Mouse (Mus musculus): Measurements from ENCODE around the gene Myo16. TPM values are rescaled to one million over a fixed set of nuclear protein-coding genes. Genes with fewer than 3 reads are reported as not detected.

The Myo16 gene
- polyA plus RNA-seq, 1 experiment from 2014 or later: 0.34 TPM

- no peak for ATAC-seq (replicated peaks; ENCODE audit: extremely low read depth, insufficient read depth, low FRiP score)
- H3K27ac ChIP-seq (ENCODE audit: low read length): no peak overlapping the region
- no peaks in the 10 kb centered on the region for H3K36me3 ChIP-seq (ENCODE audit: control insufficient read depth, insufficient read depth)
- H3K9me3 ChIP-seq (replicated peaks; ENCODE audit: control insufficient read depth, low read length): no peaks in the 10 kb centered on the region
- H3K27me3 ChIP-seq (ENCODE audit: control insufficient read depth, insufficient read depth, low read length): no peaks in the 10 kb centered on the region
- 21% methylated on average over 3 of the region's 3 CpGs for WGBS
- no peaks in the 10 kb centered on the region for H3K4me1 ChIP-seq (ENCODE audit: control insufficient read depth, insufficient read depth, low read length)
- H3K4me3 ChIP-seq (ENCODE audit: low read length): no peak overlapping the region
- no peak overlapping the region for H3K9ac ChIP-seq (ENCODE audit: low read length)
- no peak overlapping the region for H3K4me2 ChIP-seq (ENCODE audit: low read depth, low read length)
Measured at GRCm38 (mm10) chr8:10243344-10243743, 89.6 kb downstream of the Myo16 start.

GRCm38 (mm10) chr8:10249156-10249555, 95.4 kb downstream of the Myo16 start:
- no peak overlapping the region for H3K27ac ChIP-seq (ENCODE audit: low read length)
- 6% methylated on average over 15 of the region's 15 CpGs for WGBS
- peaks cover 2% of the 10 kb centered on the region for H3K4me1 ChIP-seq (ENCODE audit: control insufficient read depth, insufficient read depth, low read length)
- peak overlapping the region; percentile 41 for H3K4me3 ChIP-seq (ENCODE audit: low read length)
- no peaks in the 10 kb centered on the region for H3K36me3 ChIP-seq (ENCODE audit: control insufficient read depth, insufficient read depth)
- no peaks in the 10 kb centered on the region for H3K9me3 ChIP-seq (replicated peaks; ENCODE audit: control insufficient read depth, low read length)
- no peak for ATAC-seq (replicated peaks; ENCODE audit: extremely low read depth, insufficient read depth, low FRiP score)
- H3K4me2 ChIP-seq (ENCODE audit: low read depth, low read length): peak overlapping the region; percentile 63
- no peak overlapping the region for H3K9ac ChIP-seq (ENCODE audit: low read length)
- H3K27me3 ChIP-seq (ENCODE audit: control insufficient read depth, insufficient read depth, low read length): 0 out of 2 replicates have a peak, but pooled peaks cover 4% of the 10 kb centered on the region

- Histone ChIP-seq H3K27ac (ENCODE audit: low read length) (no peak overlapping the region), H3K36me3 (ENCODE audit: control insufficient read depth, insufficient read depth) (no peaks in the 10 kb centered on the region), H3K9me3 (replicated peaks; ENCODE audit: control insufficient read depth, low read length) (no peaks in the 10 kb centered on the region), H3K9ac (ENCODE audit: low read length) (no peak overlapping the region), H3K4me2 (ENCODE audit: low read depth, low read length) (no peak overlapping the region), H3K4me1 (ENCODE audit: control insufficient read depth, insufficient read depth, low read length) (no peaks in the 10 kb centered on the region), H3K27me3 (ENCODE audit: control insufficient read depth, insufficient read depth, low read length) (no peaks in the 10 kb centered on the region), H3K4me3 (ENCODE audit: low read length) (no peak overlapping the region)
- 44% methylated on average over 2 of the region's 2 CpGs for WGBS
- ATAC-seq (replicated peaks; ENCODE audit: extremely low read depth, insufficient read depth, low FRiP score): no peak
Measured at GRCm38 (mm10) chr8:10255741-10256140, 102.0 kb downstream of the Myo16 start.

- Histone ChIP-seq H3K4me1 (ENCODE audit: control insufficient read depth, insufficient read depth, low read length) (no peaks in the 10 kb centered on the region), H3K9me3 (replicated peaks; ENCODE audit: control insufficient read depth, low read length) (no peaks in the 10 kb centered on the region), H3K4me2 (ENCODE audit: low read depth, low read length) (no peak overlapping the region), H3K4me3 (ENCODE audit: low read length) (no peak overlapping the region), H3K36me3 (ENCODE audit: control insufficient read depth, insufficient read depth) (no peaks in the 10 kb centered on the region), H3K27ac (ENCODE audit: low read length) (no peak overlapping the region), H3K27me3 (ENCODE audit: control insufficient read depth, insufficient read depth, low read length) (no peaks in the 10 kb centered on the region), H3K9ac (ENCODE audit: low read length) (no peak overlapping the region)
- ATAC-seq (replicated peaks; ENCODE audit: extremely low read depth, insufficient read depth, low FRiP score): no peak
- 78% methylated on average over 3 of the region's 3 CpGs for WGBS
Measured at GRCm38 (mm10) chr8:10256563-10256962, 102.9 kb downstream of the Myo16 start.

- H3K27ac ChIP-seq (ENCODE audit: low read length): no peak overlapping the region
- H3K9me3 ChIP-seq (replicated peaks; ENCODE audit: control insufficient read depth, low read length): no peaks in the 10 kb centered on the region
- ATAC-seq (replicated peaks; ENCODE audit: extremely low read depth, insufficient read depth, low FRiP score): no peak
- no peaks in the 10 kb centered on the region for H3K36me3 ChIP-seq (ENCODE audit: control insufficient read depth, insufficient read depth)
- H3K9ac ChIP-seq (ENCODE audit: low read length): no peak overlapping the region
- no peaks in the 10 kb centered on the region for H3K27me3 ChIP-seq (ENCODE audit: control insufficient read depth, insufficient read depth, low read length)
- no peaks in the 10 kb centered on the region for H3K4me1 ChIP-seq (ENCODE audit: control insufficient read depth, insufficient read depth, low read length)
- 63% methylated on average over 4 of the region's 4 CpGs for WGBS
- no peak overlapping the region for H3K4me2 ChIP-seq (ENCODE audit: low read depth, low read length)
- H3K4me3 ChIP-seq (ENCODE audit: low read length): no peak overlapping the region
Measured at GRCm38 (mm10) chr8:10270094-10270493, 116.4 kb downstream of the Myo16 start.

- Histone ChIP-seq H3K4me1 (ENCODE audit: control insufficient read depth, insufficient read depth, low read length) (no peaks in the 10 kb centered on the region), H3K36me3 (ENCODE audit: control insufficient read depth, insufficient read depth) (no peaks in the 10 kb centered on the region), H3K27me3 (ENCODE audit: control insufficient read depth, insufficient read depth, low read length) (no peaks in the 10 kb centered on the region), H3K4me2 (ENCODE audit: low read depth, low read length) (no peak overlapping the region), H3K9me3 (replicated peaks; ENCODE audit: control insufficient read depth, low read length) (no peaks in the 10 kb centered on the region), H3K27ac (ENCODE audit: low read length) (no peak overlapping the region), H3K4me3 (ENCODE audit: low read length) (no peak overlapping the region), H3K9ac (ENCODE audit: low read length) (no peak overlapping the region)
- 40% methylated on average over 4 of the region's 4 CpGs for WGBS
- no peak for ATAC-seq (replicated peaks; ENCODE audit: extremely low read depth, insufficient read depth, low FRiP score)
Measured at GRCm38 (mm10) chr8:10292600-10292999, 138.9 kb downstream of the Myo16 start.

- H3K27ac ChIP-seq (ENCODE audit: low read length): no peak overlapping the region
- WGBS: 50% methylated on average over 3 of the region's 3 CpGs
- H3K4me1 ChIP-seq (ENCODE audit: control insufficient read depth, insufficient read depth, low read length): no peaks in the 10 kb centered on the region
- no peak overlapping the region for H3K4me3 ChIP-seq (ENCODE audit: low read length)
- no peak for ATAC-seq (replicated peaks; ENCODE audit: extremely low read depth, insufficient read depth, low FRiP score)
- H3K36me3 ChIP-seq (ENCODE audit: control insufficient read depth, insufficient read depth): no peaks in the 10 kb centered on the region
- H3K9ac ChIP-seq (ENCODE audit: low read length): no peak overlapping the region
- H3K9me3 ChIP-seq (replicated peaks; ENCODE audit: control insufficient read depth, low read length): no peaks in the 10 kb centered on the region
- H3K4me2 ChIP-seq (ENCODE audit: low read depth, low read length): no peak overlapping the region
- H3K27me3 ChIP-seq (ENCODE audit: control insufficient read depth, insufficient read depth, low read length): no peaks in the 10 kb centered on the region
Measured at GRCm38 (mm10) chr8:10300797-10301196, 147.1 kb downstream of the Myo16 start.

GRCm38 (mm10) chr8:10303061-10303460, 149.3 kb downstream of the Myo16 start:
- ATAC-seq (replicated peaks; ENCODE audit: extremely low read depth, insufficient read depth, low FRiP score): no peak
- WGBS: 70% methylated on average over 4 of the region's 4 CpGs

GRCm38 (mm10) chr8:10303992-10304391, 150.3 kb downstream of the Myo16 start:
- Histone ChIP-seq H3K27ac (ENCODE audit: low read length) (no peak overlapping the region), H3K4me2 (ENCODE audit: low read depth, low read length) (no peak overlapping the region), H3K4me3 (ENCODE audit: low read length) (no peak overlapping the region), H3K9me3 (replicated peaks; ENCODE audit: control insufficient read depth, low read length) (no peaks in the 10 kb centered on the region), H3K27me3 (ENCODE audit: control insufficient read depth, insufficient read depth, low read length) (no peaks in the 10 kb centered on the region), H3K9ac (ENCODE audit: low read length) (no peak overlapping the region), H3K36me3 (ENCODE audit: control insufficient read depth, insufficient read depth) (no peaks in the 10 kb centered on the region), H3K4me1 (ENCODE audit: control insufficient read depth, insufficient read depth, low read length) (no peaks in the 10 kb centered on the region)
- ATAC-seq (replicated peaks; ENCODE audit: extremely low read depth, insufficient read depth, low FRiP score): no peak
- whole genome bisulfite sequencing: 71% methylated on average over 3 of the region's 3 CpGs

More at GRCm38 (mm10) chr8:10303061-10303460, 149.3 kb downstream of the Myo16 start:
- Histone ChIP-seq H3K36me3 (ENCODE audit: control insufficient read depth, insufficient read depth) (no peaks in the 10 kb centered on the region), H3K27ac (ENCODE audit: low read length) (no peak overlapping the region), H3K4me1 (ENCODE audit: control insufficient read depth, insufficient read depth, low read length) (no peaks in the 10 kb centered on the region), H3K27me3 (ENCODE audit: control insufficient read depth, insufficient read depth, low read length) (no peaks in the 10 kb centered on the region), H3K4me3 (ENCODE audit: low read length) (no peak overlapping the region), H3K9me3 (replicated peaks; ENCODE audit: control insufficient read depth, low read length) (no peaks in the 10 kb centered on the region), H3K4me2 (ENCODE audit: low read depth, low read length) (no peak overlapping the region), H3K9ac (ENCODE audit: low read length) (no peak overlapping the region)

GRCm38 (mm10) chr8:10304721-10305120, 151.0 kb downstream of the Myo16 start:
- no peak overlapping the region for H3K9ac ChIP-seq (ENCODE audit: low read length)
- no peak overlapping the region for H3K4me2 ChIP-seq (ENCODE audit: low read depth, low read length)
- H3K4me1 ChIP-seq (ENCODE audit: control insufficient read depth, insufficient read depth, low read length): no peaks in the 10 kb centered on the region
- H3K9me3 ChIP-seq (replicated peaks; ENCODE audit: control insufficient read depth, low read length): no peaks in the 10 kb centered on the region
- no peak overlapping the region for H3K4me3 ChIP-seq (ENCODE audit: low read length)
- H3K27me3 ChIP-seq (ENCODE audit: control insufficient read depth, insufficient read depth, low read length): no peaks in the 10 kb centered on the region
- no peak for ATAC-seq (replicated peaks; ENCODE audit: extremely low read depth, insufficient read depth, low FRiP score)
- H3K27ac ChIP-seq (ENCODE audit: low read length): no peak overlapping the region
- no peaks in the 10 kb centered on the region for H3K36me3 ChIP-seq (ENCODE audit: control insufficient read depth, insufficient read depth)
- 76% methylated on average over 1 of the region's 1 CpGs for WGBS

All from heart, embryonic 16.5 days (tissue).